Mouse (Mus musculus): Measurements from ENCODE around the gene Tnfrsf19. TPM values are rescaled to one million over a fixed set of nuclear protein-coding genes. Genes with fewer than 3 reads are reported as not detected.

The Tnfrsf19 gene
- polyA plus RNA-seq, 1 experiment from 2014 or later: 30.1 TPM

DNA sequence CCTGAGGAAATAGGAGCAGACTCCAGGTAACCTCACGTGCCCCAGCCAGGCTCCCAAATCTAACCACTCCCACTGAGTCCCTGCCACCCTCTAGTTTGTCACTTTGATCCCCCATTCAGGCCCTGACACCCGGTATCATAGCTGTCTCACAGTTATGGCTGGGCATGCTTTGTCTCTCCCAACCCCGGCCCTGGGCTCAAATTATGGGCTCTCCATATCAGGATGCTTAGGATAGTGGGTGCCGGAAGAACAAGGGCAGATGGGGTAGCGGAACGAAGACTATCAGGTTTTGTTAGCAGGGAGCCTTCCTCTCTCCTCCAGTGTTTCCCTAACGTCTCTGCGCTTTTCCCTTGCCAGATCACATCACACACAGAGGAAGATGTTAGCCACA is 8.2 kb downstream of the Tnfrsf19 start:
- H3K4me2 ChIP-seq: peak overlapping the region; percentile 99
- H3K9me3 ChIP-seq (replicated peaks; ENCODE audit: control insufficient read depth, low read length): no peaks in the 10 kb centered on the region
- no peaks in the 10 kb centered on the region for H3K36me3 ChIP-seq (ENCODE audit: control insufficient read depth, insufficient read depth, low read length)
- H3K27me3 ChIP-seq (ENCODE audit: control insufficient read depth, insufficient read depth, low read length): no peaks in the 10 kb centered on the region
- WGBS (ENCODE audit: insufficient replicate concordance): 24% methylated on average over 8 of the region's 8 CpGs
- peak overlapping the region; percentile 67 for H3K4me3 ChIP-seq (ENCODE audit: low read depth, low read length)
- ATAC-seq (replicated peaks; ENCODE audit: insufficient number of reproducible peaks, low FRiP score, low TSS enrichment): peak; percentile 31; the same call in 1 of the 2 replicates
- no peak overlapping the region for H3K27ac ChIP-seq (ENCODE audit: low read depth, low read length)
- peak overlapping the region; percentile 43; the same call in 1 of the 2 replicates for H3K9ac ChIP-seq (ENCODE audit: low read depth, low read length)
- peaks cover 19% of the 10 kb centered on the region for H3K4me1 ChIP-seq (ENCODE audit: control insufficient read depth, insufficient read depth, low read length)

DNA sequence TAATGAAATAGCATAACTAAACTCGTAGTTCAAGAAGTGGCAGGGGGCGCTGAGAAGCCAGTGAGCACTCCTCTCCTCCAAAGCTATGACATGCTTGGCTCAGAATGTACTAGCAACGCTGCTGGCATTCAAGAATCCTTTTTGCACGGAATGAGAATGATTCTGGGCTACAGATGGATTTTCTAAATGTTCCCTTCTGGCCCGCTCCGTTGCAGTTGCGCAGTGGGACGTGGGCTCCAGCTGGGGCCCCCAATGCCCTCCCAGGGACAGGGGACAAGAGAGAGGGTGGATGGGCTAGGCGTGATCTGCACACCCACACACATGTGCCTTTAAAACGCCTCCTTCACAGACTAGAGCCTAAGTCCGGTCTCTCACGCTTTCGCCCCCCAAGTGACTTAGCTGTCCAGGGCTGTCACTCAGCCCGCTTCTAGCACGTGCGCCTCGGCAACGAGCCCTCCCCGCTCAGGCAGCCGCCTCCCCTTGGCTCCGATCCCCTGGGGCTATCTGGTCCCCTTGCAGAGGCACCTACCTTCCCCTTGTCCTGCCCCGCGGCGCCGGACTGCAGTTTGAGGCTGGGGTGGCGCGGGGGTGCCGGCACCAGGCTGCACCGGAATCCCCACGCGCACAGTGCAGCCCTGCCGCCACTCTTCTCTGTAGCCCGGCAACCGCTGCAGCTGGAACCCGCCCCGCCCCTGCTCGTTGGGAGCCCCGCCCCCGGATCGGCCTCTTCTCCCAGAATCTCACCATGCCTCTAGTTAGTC is 8.8 kb downstream of the Tnfrsf19 start:
- Histone ChIP-seq H3K9me3 (replicated peaks; ENCODE audit: control insufficient read depth, low read length) (no peaks in the 10 kb centered on the region), H3K9ac (ENCODE audit: low read depth, low read length) (peak overlapping the region; percentile 63), H3K36me3 (ENCODE audit: control insufficient read depth, insufficient read depth, low read length) (no peaks in the 10 kb centered on the region), H3K4me3 (ENCODE audit: low read depth, low read length) (peak overlapping the region; percentile 67), H3K4me1 (ENCODE audit: control insufficient read depth, insufficient read depth, low read length) (peaks cover 19% of the 10 kb centered on the region), H3K27ac (ENCODE audit: low read depth, low read length) (no peak overlapping the region), H3K27me3 (ENCODE audit: control insufficient read depth, insufficient read depth, low read length) (no peaks in the 10 kb centered on the region), H3K4me2 (peak overlapping the region; percentile 99)
- ATAC-seq (replicated peaks; ENCODE audit: insufficient number of reproducible peaks, low FRiP score, low TSS enrichment): peak; percentile 81
- under 1% methylated on average over 40 of the region's 40 CpGs for WGBS (ENCODE audit: insufficient replicate concordance)

DNA sequence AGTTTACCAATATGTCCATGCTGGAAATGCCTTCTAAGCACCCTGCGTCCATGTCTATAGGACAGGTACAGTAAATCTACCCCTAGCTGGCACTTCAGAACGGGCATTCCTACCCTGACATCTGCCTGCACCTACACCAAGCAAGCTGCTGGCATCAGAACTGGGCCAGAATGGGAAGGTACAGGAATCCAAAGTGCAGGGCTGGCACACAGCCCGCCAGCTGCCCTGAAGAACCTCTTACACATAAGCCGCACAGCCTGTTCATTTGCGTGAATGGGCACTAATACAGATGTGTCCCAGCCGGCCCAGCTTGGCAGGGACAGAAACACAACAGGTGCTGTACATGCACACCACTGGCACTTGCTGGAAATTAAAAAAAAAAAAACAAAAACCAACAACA is 15.9 kb downstream of the Tnfrsf19 start:
- H3K4me1 ChIP-seq (ENCODE audit: control insufficient read depth, insufficient read depth, low read length): peaks cover 4% of the 10 kb centered on the region; the same call in 1 of the 2 replicates
- no peaks in the 10 kb centered on the region for H3K27me3 ChIP-seq (ENCODE audit: control insufficient read depth, insufficient read depth, low read length)
- no peak for ATAC-seq (replicated peaks; ENCODE audit: insufficient number of reproducible peaks, low FRiP score, low TSS enrichment)
- no peak overlapping the region for H3K4me3 ChIP-seq (ENCODE audit: low read depth, low read length)
- no peaks in the 10 kb centered on the region for H3K36me3 ChIP-seq (ENCODE audit: control insufficient read depth, insufficient read depth, low read length)
- H3K9me3 ChIP-seq (replicated peaks; ENCODE audit: control insufficient read depth, low read length): no peaks in the 10 kb centered on the region
- WGBS (ENCODE audit: insufficient replicate concordance): 87% methylated on average over 6 of the region's 6 CpGs
- H3K4me2 ChIP-seq: no peak overlapping the region
- H3K27ac ChIP-seq (ENCODE audit: low read depth, low read length): no peak overlapping the region
- no peak overlapping the region for H3K9ac ChIP-seq (ENCODE audit: low read depth, low read length)

DNA sequence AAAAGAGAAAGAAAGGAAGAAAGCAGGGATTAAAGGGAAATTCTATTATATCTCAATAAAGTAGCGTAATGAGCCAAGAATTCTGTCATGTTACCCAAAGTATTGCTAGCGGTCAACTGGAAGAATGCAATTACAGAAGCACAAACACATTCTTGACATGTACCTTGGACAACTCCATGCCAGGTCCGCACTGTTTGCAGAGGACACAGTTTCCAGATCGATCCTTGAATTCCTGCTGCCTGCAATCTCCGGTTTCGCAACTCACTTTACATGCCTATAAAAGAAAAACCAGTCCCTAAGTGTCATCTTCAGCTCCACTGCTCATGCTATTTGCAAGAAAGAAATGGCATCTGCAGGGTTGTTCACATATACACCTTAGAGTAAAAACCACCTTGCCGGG is 22.3 kb downstream of the Tnfrsf19 start:
- no peak for ATAC-seq (replicated peaks; ENCODE audit: insufficient number of reproducible peaks, low FRiP score, low TSS enrichment)
- H3K36me3 ChIP-seq (ENCODE audit: control insufficient read depth, insufficient read depth, low read length): no peaks in the 10 kb centered on the region
- no peak overlapping the region for H3K9ac ChIP-seq (ENCODE audit: low read depth, low read length)
- H3K4me1 ChIP-seq (ENCODE audit: control insufficient read depth, insufficient read depth, low read length): 0 out of 2 replicates have a peak, but pooled peaks cover 3% of the 10 kb centered on the region
- WGBS (ENCODE audit: insufficient replicate concordance): 88% methylated on average over 7 of the region's 7 CpGs
- H3K4me3 ChIP-seq (ENCODE audit: low read depth, low read length): no peak overlapping the region
- H3K27me3 ChIP-seq (ENCODE audit: control insufficient read depth, insufficient read depth, low read length): no peaks in the 10 kb centered on the region
- H3K9me3 ChIP-seq (replicated peaks; ENCODE audit: control insufficient read depth, low read length): no peaks in the 10 kb centered on the region
- no peak overlapping the region for H3K4me2 ChIP-seq
- H3K27ac ChIP-seq (ENCODE audit: low read depth, low read length): no peak overlapping the region

DNA sequence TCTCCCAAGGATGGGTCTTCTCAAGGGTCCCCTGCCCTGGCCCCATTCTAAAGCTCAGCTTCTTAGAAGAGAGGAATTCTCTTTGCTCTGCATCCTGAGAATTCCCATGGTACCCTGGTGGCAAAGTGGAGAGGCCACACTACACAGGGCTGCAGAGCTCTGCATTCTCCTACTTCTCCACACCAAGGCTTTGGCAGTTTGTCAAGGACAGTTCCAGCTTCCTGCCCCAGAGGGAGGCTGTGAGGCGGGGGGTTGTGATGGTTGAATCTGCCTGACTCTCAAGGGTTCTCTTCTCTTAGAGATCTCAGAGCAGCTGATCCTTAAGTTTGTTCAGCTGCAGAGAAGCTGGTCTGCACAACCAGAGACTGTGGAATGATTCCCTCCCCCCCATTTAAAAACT is 23.9 kb downstream of the Tnfrsf19 start:
- Histone ChIP-seq H3K9ac (ENCODE audit: low read depth, low read length) (no peak overlapping the region), H3K4me2 (no peak overlapping the region), H3K4me3 (ENCODE audit: low read depth, low read length) (no peak overlapping the region), H3K36me3 (ENCODE audit: control insufficient read depth, insufficient read depth, low read length) (no peaks in the 10 kb centered on the region), H3K4me1 (ENCODE audit: control insufficient read depth, insufficient read depth, low read length) (0 out of 2 replicates have a peak, but pooled peaks cover 3% of the 10 kb centered on the region), H3K27me3 (ENCODE audit: control insufficient read depth, insufficient read depth, low read length) (no peaks in the 10 kb centered on the region), H3K9me3 (replicated peaks; ENCODE audit: control insufficient read depth, low read length) (no peaks in the 10 kb centered on the region), H3K27ac (ENCODE audit: low read depth, low read length) (no peak overlapping the region)
- 67% methylated on average over 1 of the region's 1 CpGs for WGBS (ENCODE audit: insufficient replicate concordance)
- no peak for ATAC-seq (replicated peaks; ENCODE audit: insufficient number of reproducible peaks, low FRiP score, low TSS enrichment)

DNA sequence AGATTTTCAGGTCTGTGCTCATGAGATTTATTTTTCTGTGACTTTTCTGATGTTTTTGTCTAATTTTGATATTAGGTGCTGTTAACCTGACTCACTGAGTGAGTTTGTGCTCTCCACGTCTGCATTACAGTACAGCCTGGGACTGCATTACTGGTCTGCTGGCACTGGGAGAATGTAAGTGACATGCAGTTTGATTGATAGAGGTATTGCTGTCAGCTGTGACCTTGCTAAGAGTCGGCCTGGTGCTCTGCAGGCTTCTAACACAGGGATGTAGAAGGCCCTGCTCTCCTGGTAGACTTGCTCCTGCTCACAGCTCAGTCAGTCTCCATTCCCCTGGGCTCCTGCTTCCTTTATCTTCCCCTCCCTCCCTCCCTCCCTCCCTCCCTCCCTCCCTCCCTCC is 25.3 kb downstream of the Tnfrsf19 start:
- ATAC-seq (replicated peaks; ENCODE audit: insufficient number of reproducible peaks, low FRiP score, low TSS enrichment): no peak
- Histone ChIP-seq H3K9ac (ENCODE audit: low read depth, low read length) (no peak overlapping the region), H3K27ac (ENCODE audit: low read depth, low read length) (no peak overlapping the region), H3K9me3 (replicated peaks; ENCODE audit: control insufficient read depth, low read length) (no peaks in the 10 kb centered on the region), H3K36me3 (ENCODE audit: control insufficient read depth, insufficient read depth, low read length) (no peaks in the 10 kb centered on the region), H3K4me3 (ENCODE audit: low read depth, low read length) (no peak overlapping the region), H3K27me3 (ENCODE audit: control insufficient read depth, insufficient read depth, low read length) (no peaks in the 10 kb centered on the region), H3K4me1 (ENCODE audit: control insufficient read depth, insufficient read depth, low read length) (0 out of 2 replicates have a peak, but pooled peaks cover 3% of the 10 kb centered on the region), H3K4me2 (no peak overlapping the region)
- 67% methylated on average over 2 of the region's 2 CpGs for WGBS (ENCODE audit: insufficient replicate concordance)

DNA sequence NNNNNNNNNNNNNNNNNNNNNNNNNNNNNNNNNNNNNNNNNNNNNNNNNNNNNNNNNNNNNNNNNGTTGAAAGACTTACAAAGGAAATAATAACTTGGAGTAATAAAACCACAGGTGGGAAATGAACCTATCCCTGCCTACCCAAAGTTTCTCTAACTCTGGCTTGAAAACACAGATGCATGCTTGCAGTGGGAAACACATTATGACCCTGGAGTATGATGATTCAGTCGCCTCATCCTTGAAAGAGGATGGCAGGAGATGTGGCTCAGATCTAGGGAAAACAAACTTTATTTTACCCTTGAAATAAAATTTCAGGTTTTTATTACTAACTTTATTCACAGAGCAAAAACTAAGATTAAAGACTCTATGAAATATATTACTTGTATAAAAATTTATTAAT is 26.4 kb downstream of the Tnfrsf19 start:
- no peak for ATAC-seq (replicated peaks; ENCODE audit: insufficient number of reproducible peaks, low FRiP score, low TSS enrichment)
- H3K4me1 ChIP-seq (ENCODE audit: control insufficient read depth, insufficient read depth, low read length): 0 out of 2 replicates have a peak, but pooled peaks cover 3% of the 10 kb centered on the region
- no peak overlapping the region for H3K9ac ChIP-seq (ENCODE audit: low read depth, low read length)
- 88% methylated on average over 1 of the region's 1 CpGs for WGBS (ENCODE audit: insufficient replicate concordance)
- no peaks in the 10 kb centered on the region for H3K27me3 ChIP-seq (ENCODE audit: control insufficient read depth, insufficient read depth, low read length)
- H3K9me3 ChIP-seq (replicated peaks; ENCODE audit: control insufficient read depth, low read length): no peaks in the 10 kb centered on the region
- H3K4me3 ChIP-seq (ENCODE audit: low read depth, low read length): no peak overlapping the region
- no peak overlapping the region for H3K4me2 ChIP-seq
- H3K27ac ChIP-seq (ENCODE audit: low read depth, low read length): no peak overlapping the region
- no peaks in the 10 kb centered on the region for H3K36me3 ChIP-seq (ENCODE audit: control insufficient read depth, insufficient read depth, low read length)

DNA sequence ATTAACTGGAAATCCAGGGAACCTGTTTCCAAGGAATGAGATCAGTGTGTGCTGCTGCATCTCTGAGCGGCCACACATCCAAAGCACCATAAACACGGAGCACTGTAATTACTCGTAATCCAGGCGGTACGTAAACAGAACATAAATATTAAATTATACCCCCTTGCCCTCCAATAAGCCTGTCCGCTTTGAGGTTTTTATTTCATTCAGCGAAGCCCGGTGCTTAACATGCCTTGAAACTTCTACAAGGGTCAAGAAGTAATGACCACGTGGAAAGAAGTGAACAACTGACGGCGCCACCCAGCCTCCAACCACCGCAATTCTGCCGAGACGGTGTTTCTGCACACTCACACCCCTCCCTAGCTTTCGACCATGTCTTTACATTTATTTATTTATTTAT is 31.7 kb downstream of the Tnfrsf19 start:
- no peak overlapping the region for H3K9ac ChIP-seq (ENCODE audit: low read depth, low read length)
- H3K9me3 ChIP-seq (replicated peaks; ENCODE audit: control insufficient read depth, low read length): no peaks in the 10 kb centered on the region
- ATAC-seq (replicated peaks; ENCODE audit: insufficient number of reproducible peaks, low FRiP score, low TSS enrichment): no peak
- no peaks in the 10 kb centered on the region for H3K36me3 ChIP-seq (ENCODE audit: control insufficient read depth, insufficient read depth, low read length)
- peaks cover 9% of the 10 kb centered on the region; the same call in 1 of the 2 replicates for H3K4me1 ChIP-seq (ENCODE audit: control insufficient read depth, insufficient read depth, low read length)
- 93% methylated on average over 15 of the region's 15 CpGs for WGBS (ENCODE audit: insufficient replicate concordance)
- H3K4me3 ChIP-seq (ENCODE audit: low read depth, low read length): no peak overlapping the region
- H3K4me2 ChIP-seq: no peak overlapping the region
- H3K27ac ChIP-seq (ENCODE audit: low read depth, low read length): no peak overlapping the region
- H3K27me3 ChIP-seq (ENCODE audit: control insufficient read depth, insufficient read depth, low read length): no peaks in the 10 kb centered on the region

Data from heart, embryonic 11.5 days (tissue).